Comparison of ENCODE assay signal across 8 mouse cellular contexts in the genomic region with DNA sequence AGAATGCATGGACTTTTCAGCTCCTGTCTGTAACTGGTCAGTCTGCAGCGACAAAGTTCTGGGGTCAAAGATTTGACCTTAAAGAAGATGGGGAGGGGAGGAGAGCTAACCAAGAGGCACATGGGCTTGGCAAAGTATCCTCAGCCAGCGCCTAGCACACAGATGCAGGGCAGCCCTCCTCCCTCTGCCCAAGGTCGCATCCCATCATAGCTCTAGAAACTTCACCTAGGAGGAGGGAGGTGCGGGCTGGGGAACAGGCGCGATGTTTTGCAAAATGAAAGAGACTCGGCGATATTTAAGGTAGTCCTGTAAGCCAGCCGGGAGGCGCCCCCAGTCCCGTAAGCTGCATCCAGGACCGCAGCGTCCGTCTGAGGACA. TPM values are rescaled to one million over a fixed set of nuclear protein-coding genes. Genes with fewer than 3 reads are reported as not detected.
DNase-seq lines count a peak whose midpoint lies in the region; ATAC-seq and TF ChIP-seq lines count a peak whose summit lies in the region.

No protein-coding gene starts in this region.

- peak overlapping the region; percentile 97 for H3K4me2 ChIP-seq in kidney, postnatal 0 days (ENCODE audit: low read length)
- peak overlapping the region; percentile 99 for H3K4me2 ChIP-seq in hindbrain, embryonic 12.5 days (replicated peaks)
- peak overlapping the region; percentile 99 for H3K4me2 ChIP-seq in midbrain, embryonic 15.5 days

- DNase-seq in kidney, postnatal 0 days (ENCODE audit: low spot score), result no peak
- DNase-seq in kidney, postnatal 25 days, result no peak
- peak; percentile 41 for DNase-seq in embryo, embryonic 11 days
- DNase-seq in cerebellum, postnatal 4 days (ENCODE audit: low spot score in 2 of 2), result no peak
- DNase-seq in left cerebral cortex, adult 18-20 months (ENCODE audit: low spot score in 2 of 2), result no peak
- DNase-seq in frontal cortex, postnatal 36 days (ENCODE audit: low spot score in 2 of 2), result no peak

- no peaks in the 10 kb centered on the region for H3K27me3 ChIP-seq in kidney, postnatal 0 days (ENCODE audit: insufficient read depth, low read length)
- H3K27me3 ChIP-seq in hindbrain, embryonic 12.5 days, result peaks cover 56% of the 10 kb centered on the region
- peaks cover 50% of the 10 kb centered on the region for H3K27me3 ChIP-seq in midbrain, embryonic 15.5 days (replicated peaks)

- H3K9me3 ChIP-seq in kidney, postnatal 0 days (replicated peaks; ENCODE audit: low read length), result no peaks in the 10 kb centered on the region
- H3K9me3 ChIP-seq in hindbrain, embryonic 12.5 days (replicated peaks), result no peaks in the 10 kb centered on the region
- no peaks in the 10 kb centered on the region for H3K9me3 ChIP-seq in midbrain, embryonic 15.5 days

- H3K27ac ChIP-seq in kidney, postnatal 0 days, result no peak overlapping the region; the same call in 1 of the 2 replicates
- no peak overlapping the region; the same call in 1 of the 2 replicates for H3K27ac ChIP-seq in hindbrain, embryonic 12.5 days
- H3K27ac ChIP-seq in midbrain, embryonic 15.5 days, result no peak overlapping the region

- peak overlapping the region; percentile 68 for H3K4me3 ChIP-seq in kidney, postnatal 0 days (replicated peaks; ENCODE audit: low read depth, low read length)
- peak overlapping the region; percentile 74 for H3K4me3 ChIP-seq in hindbrain, embryonic 12.5 days
- peak overlapping the region; percentile 59 for H3K4me3 ChIP-seq in midbrain, embryonic 15.5 days

- WGBS in kidney, postnatal 0 days, result under 1% methylated on average over 14 of the region's 14 CpGs
- 3% methylated on average over 14 of the region's 14 CpGs for WGBS in hindbrain, embryonic 12.5 days
- WGBS in midbrain, embryonic 15.5 days, result 2% methylated on average over 14 of the region's 14 CpGs

- no peaks in the 10 kb centered on the region for H3K36me3 ChIP-seq in kidney, postnatal 0 days (ENCODE audit: insufficient read depth, low read length)
- H3K36me3 ChIP-seq in hindbrain, embryonic 12.5 days, result no peaks in the 10 kb centered on the region
- H3K36me3 ChIP-seq in midbrain, embryonic 15.5 days (replicated peaks), result no peaks in the 10 kb centered on the region

- peak overlapping the region; percentile 76 for H3K9ac ChIP-seq in kidney, postnatal 0 days (ENCODE audit: low read depth, low read length)
- H3K9ac ChIP-seq in hindbrain, embryonic 12.5 days, result peak overlapping the region; percentile 74
- H3K9ac ChIP-seq in midbrain, embryonic 15.5 days, result peak overlapping the region; percentile 50

- H3K4me1 ChIP-seq in kidney, postnatal 0 days (replicated peaks; ENCODE audit: insufficient read depth, low read length), result no peaks in the 10 kb centered on the region; the same call in 1 of the 2 replicates
- H3K4me1 ChIP-seq in hindbrain, embryonic 12.5 days, result peaks cover 10% of the 10 kb centered on the region; the same call in 1 of the 2 replicates
- H3K4me1 ChIP-seq in midbrain, embryonic 15.5 days, result peaks cover 11% of the 10 kb centered on the region

- ATAC-seq in kidney, postnatal 0 days (replicated peaks; ENCODE audit: low FRiP score, low read depth), result peak; percentile 9; the same call in 1 of the 2 replicates
- 0 out of 2 replicates have a peak, but pooled peaks have one; percentile 9 for ATAC-seq in hindbrain, embryonic 12.5 days (ENCODE audit: low FRiP score)
- ATAC-seq in midbrain, embryonic 15.5 days (replicated peaks), result 0 out of 2 replicates have a peak, but pooled peaks have one; percentile 16

- no peak for TF ChIP-seq CTCF in kidney, postnatal 0 days (IDR thresholded peaks at IDR 0.05; ENCODE audit: low read depth)

RNA-seq across cellular contexts. Expression of gene Kank4, which starts 0.5 kb away (rescaled TPM):
- polyA plus RNA-seq in kidney, postnatal 0 days (2015; fragmentation: Nextera tagmentation; extraction: Ambion mirVana), result 2.3 and 2.7 TPM in 2 replicates
- polyA plus RNA-seq in hindbrain, embryonic 12.5 days (2016; fragmentation: Nextera tagmentation; extraction: Ambion mirVana), result 1.5 and 1.7 TPM in 2 replicates
- polyA plus RNA-seq in midbrain, embryonic 15.5 days (2015; fragmentation: Nextera tagmentation; extraction: Ambion mirVana), result 0.40 and 0.58 TPM in 2 replicates
- total RNA-seq in left cerebral cortex, adult 18-20 months (2021), result 1 to 10 TPM; 3.8 to 4.4 TPM

RNA-seq across cellular contexts. Expression of gene I0C0044D17Rik, which starts 6.8 kb away (rescaled TPM):
- polyA plus RNA-seq in kidney, postnatal 0 days (2015; fragmentation: Nextera tagmentation; extraction: Ambion mirVana), result not detected in 2 replicates
- polyA plus RNA-seq in hindbrain, embryonic 12.5 days (2016; fragmentation: Nextera tagmentation; extraction: Ambion mirVana), result not detected in 2 replicates
- not detected in 2 replicates for polyA plus RNA-seq in midbrain, embryonic 15.5 days (2015; fragmentation: Nextera tagmentation; extraction: Ambion mirVana)
- not detected for total RNA-seq in left cerebral cortex, adult 18-20 months (2021)
